Mouse (Mus musculus): ENCODE results near the gene Gstm3. TPM values are rescaled to one million over a fixed set of nuclear protein-coding genes. Genes with fewer than 3 reads are reported as not detected.
"Not testable (repeated sequence)": the region's sequence is repeated elsewhere in the genome, so short reads cannot be mapped to it uniquely, and the experiment has no call there.

Gstm3 gene
- polyA plus RNA-seq, 1 experiment from 2014 or later = not detected

- H3K4me1 ChIP-seq = no peaks in the 10 kb centered on the region
- no peak overlapping the region for H3K9ac ChIP-seq
- no peaks in the 10 kb centered on the region for H3K27me3 ChIP-seq
- no peak for ATAC-seq (ENCODE audit: insufficient number of reproducible peaks, low FRiP score, low TSS enrichment, low read depth)
- H3K9me3 ChIP-seq = no peaks in the 10 kb centered on the region
- no peak overlapping the region for H3K4me3 ChIP-seq
- WGBS = 91% methylated on average over 5 of the region's 5 CpGs
- no peak overlapping the region for H3K27ac ChIP-seq
- no peak overlapping the region for H3K4me2 ChIP-seq
- no peaks in the 10 kb centered on the region for H3K36me3 ChIP-seq
Measured at GRCm38 (mm10) chr3:107966631-107967030, 2.5 kb downstream of the Gstm3 start.

DNA sequence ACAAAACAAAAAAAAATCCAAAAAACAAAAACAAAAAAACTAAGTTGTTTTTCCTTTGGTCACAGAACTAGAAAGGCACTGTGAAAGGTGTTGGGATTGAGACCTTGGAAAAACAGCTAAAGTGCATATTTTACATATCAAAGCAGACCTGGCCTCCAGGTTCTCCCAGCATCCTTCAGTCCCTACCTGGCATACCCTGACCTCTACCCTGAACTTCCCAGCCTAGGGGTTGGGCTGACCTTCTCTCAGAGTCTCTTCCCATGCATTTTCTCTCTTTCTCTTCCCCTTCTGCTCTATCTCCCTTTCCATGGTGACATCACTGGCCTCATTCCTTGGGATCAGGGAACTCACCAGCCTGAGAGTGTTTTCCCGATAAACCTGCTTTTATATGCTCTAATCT is 3.5 kb downstream of the Gstm3 start:
- Histone ChIP-seq H3K36me3 (no peaks in the 10 kb centered on the region), H3K4me2 (no peak overlapping the region), H3K4me1 (no peaks in the 10 kb centered on the region), H3K27me3 (no peaks in the 10 kb centered on the region), H3K9me3 (no peaks in the 10 kb centered on the region), H3K4me3 (no peak overlapping the region), H3K27ac (no peak overlapping the region), H3K9ac (no peak overlapping the region)
- 67% methylated on average over 1 of the region's 1 CpGs for WGBS
- no peak for ATAC-seq (ENCODE audit: insufficient number of reproducible peaks, low FRiP score, low TSS enrichment, low read depth)

DNA sequence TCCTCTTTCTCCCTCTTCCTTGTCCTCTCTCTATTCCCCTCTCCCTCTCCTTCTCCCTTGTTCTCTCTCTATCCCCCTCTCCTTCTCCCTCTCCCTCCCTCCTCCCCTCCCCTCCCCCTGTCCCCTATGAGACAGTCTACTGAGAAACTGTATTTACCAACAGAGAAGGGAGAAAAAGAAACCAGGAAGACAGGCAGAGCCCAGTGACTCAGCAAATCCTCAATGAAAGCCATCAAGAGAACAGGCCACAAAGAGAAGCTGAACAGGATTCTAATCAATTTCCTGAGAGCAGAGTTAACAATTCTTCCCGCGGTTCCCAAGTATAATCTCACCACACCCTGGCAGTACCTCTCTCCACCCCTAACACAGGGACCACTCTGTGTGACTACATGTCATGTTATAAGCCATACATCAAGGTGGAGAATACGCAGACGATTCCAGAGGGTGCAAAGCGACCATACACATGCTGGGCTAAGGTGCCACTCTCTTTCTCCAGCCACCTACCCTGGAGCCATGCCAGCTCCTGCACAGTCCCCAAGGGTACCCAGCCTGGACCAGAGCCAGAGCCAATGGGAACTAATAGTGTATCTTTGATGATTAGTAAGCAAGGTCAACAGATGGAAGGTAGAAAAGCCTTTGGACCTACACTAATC is 4.3 kb downstream of the Gstm3 start:
- Histone ChIP-seq H3K27me3 (no peaks in the 10 kb centered on the region), H3K9ac (no peak overlapping the region), H3K27ac (no peak overlapping the region), H3K9me3 (no peaks in the 10 kb centered on the region), H3K4me3 (no peak overlapping the region), H3K4me1 (0 out of 2 replicates have a peak, but pooled peaks cover 2% of the 10 kb centered on the region), H3K4me2 (no peak overlapping the region), H3K36me3 (no peaks in the 10 kb centered on the region)
- 66% methylated on average over 5 of the region's 5 CpGs for WGBS
- ATAC-seq (ENCODE audit: insufficient number of reproducible peaks, low FRiP score, low TSS enrichment, low read depth) = no peak

DNA sequence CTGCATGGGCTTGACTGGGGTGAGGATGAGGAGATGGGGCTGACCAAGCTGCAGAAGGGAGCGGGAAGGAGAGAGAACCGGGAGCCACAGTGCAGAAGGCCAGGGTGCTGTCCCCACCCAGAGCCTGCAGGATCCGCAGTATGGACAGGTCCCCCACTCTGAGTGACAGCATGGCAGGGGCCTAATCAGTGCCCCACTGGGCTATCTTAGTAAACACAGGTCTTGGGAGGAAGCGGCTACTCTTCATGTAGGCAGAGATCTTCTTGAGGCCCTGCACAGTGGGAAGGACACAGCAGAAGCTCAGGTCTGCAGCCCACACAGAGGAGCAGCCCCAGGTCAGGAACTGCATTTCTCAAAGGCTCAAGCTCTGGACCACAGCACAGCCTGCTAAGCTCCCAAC is 5.1 kb downstream of the Gstm3 start:
- Histone ChIP-seq H3K27ac (no peak overlapping the region), H3K27me3 (no peaks in the 10 kb centered on the region), H3K36me3 (no peaks in the 10 kb centered on the region), H3K9me3 (no peaks in the 10 kb centered on the region), H3K4me1 (0 out of 2 replicates have a peak, but pooled peaks cover 2% of the 10 kb centered on the region), H3K4me3 (no peak overlapping the region), H3K9ac (no peak overlapping the region), H3K4me2 (no peak overlapping the region)
- 80% methylated on average over 4 of the region's 4 CpGs for WGBS
- no peak for ATAC-seq (ENCODE audit: insufficient number of reproducible peaks, low FRiP score, low TSS enrichment, low read depth)

GRCm38 (mm10) chr3:107955260-107955659 is 13.8 kb downstream of the Gstm3 start:
- H3K4me1 ChIP-seq; H3K27ac ChIP-seq; H3K36me3 ChIP-seq; ATAC-seq (ENCODE audit: insufficient number of reproducible peaks, low FRiP score, low TSS enrichment, low read depth); H3K4me3 ChIP-seq; H3K27me3 ChIP-seq; H3K9me3 ChIP-seq; H3K4me2 ChIP-seq; H3K9ac ChIP-seq: not testable (repeated sequence)
- 85% methylated on average over 9 of the region's 9 CpGs for WGBS

GRCm38 (mm10) chr3:107953906-107954305 is 15.2 kb downstream of the Gstm3 start:
- Histone ChIP-seq H3K27ac (no peak overlapping the region), H3K36me3 (no peaks in the 10 kb centered on the region), H3K4me2 (no peak overlapping the region), H3K4me1 (0 out of 2 replicates have a peak, but pooled peaks cover 5% of the 10 kb centered on the region), H3K9ac (no peak overlapping the region), H3K27me3 (no peaks in the 10 kb centered on the region), H3K9me3 (no peaks in the 10 kb centered on the region), H3K4me3 (no peak overlapping the region)
- no peak for ATAC-seq (ENCODE audit: insufficient number of reproducible peaks, low FRiP score, low TSS enrichment, low read depth)
- 83% methylated on average over 5 of the region's 5 CpGs for WGBS

DNA sequence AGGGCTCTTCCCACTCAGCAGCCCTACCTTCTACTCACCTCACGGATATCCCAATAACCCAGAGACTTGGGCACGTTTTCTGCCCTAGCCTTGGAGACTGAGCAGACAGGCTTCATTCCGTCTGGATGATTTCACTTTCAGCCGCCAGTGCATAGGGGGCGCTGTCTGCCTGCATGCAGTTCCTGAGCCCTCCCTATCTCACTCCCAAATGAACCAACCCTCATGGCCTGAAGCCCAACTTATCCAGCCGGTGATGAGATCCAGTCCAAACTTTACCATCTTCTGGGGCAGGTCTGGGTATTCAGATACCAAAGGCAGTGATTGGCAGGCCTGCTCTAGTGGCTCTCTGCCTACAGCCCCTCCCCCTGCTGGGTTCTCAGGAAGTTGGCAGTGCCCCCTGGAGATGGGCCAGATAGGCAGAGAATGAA is 15.7 kb downstream of the Gstm3 start:
- H3K4me2 ChIP-seq = no peak overlapping the region
- no peaks in the 10 kb centered on the region for H3K27me3 ChIP-seq
- 25% methylated on average over 6 of the region's 6 CpGs for WGBS
- H3K4me1 ChIP-seq = 0 out of 2 replicates have a peak, but pooled peaks cover 5% of the 10 kb centered on the region
- H3K9ac ChIP-seq = no peak overlapping the region
- ATAC-seq (ENCODE audit: insufficient number of reproducible peaks, low FRiP score, low TSS enrichment, low read depth) = no peak
- no peaks in the 10 kb centered on the region for H3K36me3 ChIP-seq
- no peak overlapping the region for H3K27ac ChIP-seq
- H3K9me3 ChIP-seq = no peaks in the 10 kb centered on the region
- H3K4me3 ChIP-seq = no peak overlapping the region

DNA sequence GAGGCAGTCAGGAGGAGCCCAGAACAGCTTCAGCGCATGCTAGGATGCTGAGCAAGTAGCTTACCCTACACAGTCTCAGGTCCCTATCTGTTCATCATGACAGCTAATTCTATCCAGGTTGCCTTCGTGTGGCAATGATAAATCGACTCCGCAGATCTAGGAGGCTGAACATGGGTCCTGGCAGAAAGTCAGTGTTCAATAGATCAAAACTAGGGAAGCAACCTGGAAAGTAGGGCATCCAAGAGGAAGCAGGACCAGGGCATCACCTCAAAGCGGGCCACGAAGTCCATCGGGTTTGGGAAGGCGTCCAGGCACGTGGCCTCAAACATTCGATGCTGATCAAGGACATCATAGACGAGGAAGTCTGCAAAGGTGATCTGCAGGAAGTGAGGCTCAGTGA is 18.6 kb downstream of the Gstm3 start:
- Histone ChIP-seq H3K27me3 (no peaks in the 10 kb centered on the region), H3K27ac (no peak overlapping the region), H3K9me3 (no peaks in the 10 kb centered on the region), H3K4me3 (no peak overlapping the region), H3K9ac (no peak overlapping the region), H3K4me1 (0 out of 2 replicates have a peak, but pooled peaks cover 5% of the 10 kb centered on the region), H3K4me2 (no peak overlapping the region), H3K36me3 (no peaks in the 10 kb centered on the region)
- WGBS = 81% methylated on average over 11 of the region's 11 CpGs
- no peak for ATAC-seq (ENCODE audit: insufficient number of reproducible peaks, low FRiP score, low TSS enrichment, low read depth)

DNA sequence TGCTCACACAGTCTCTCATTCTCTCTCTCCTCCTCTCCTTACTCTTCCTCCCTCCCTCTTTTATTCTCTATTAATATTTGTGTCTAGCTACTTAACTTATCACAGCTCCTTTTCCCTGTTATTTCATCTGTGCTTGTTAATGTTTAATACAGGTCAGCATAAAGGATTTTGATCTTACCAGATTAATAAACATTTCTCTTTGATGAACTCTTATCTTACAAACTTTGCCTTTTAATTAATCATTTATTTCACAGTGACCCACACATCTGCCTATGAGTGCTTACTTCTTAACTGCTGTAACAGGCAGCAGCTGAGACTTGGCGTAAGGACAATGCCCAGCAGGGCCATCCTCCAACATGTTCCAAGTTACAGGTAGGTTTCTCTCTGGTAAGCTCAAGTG is 19.6 kb downstream of the Gstm3 start:
- not testable (repeated sequence) for H3K27ac ChIP-seq; H3K4me1 ChIP-seq; H3K9me3 ChIP-seq; H3K27me3 ChIP-seq; H3K4me2 ChIP-seq; H3K36me3 ChIP-seq; H3K9ac ChIP-seq; H3K4me3 ChIP-seq; ATAC-seq (ENCODE audit: insufficient number of reproducible peaks, low FRiP score, low TSS enrichment, low read depth)
- 92% methylated on average over 1 of the region's 1 CpGs for WGBS

GRCm38 (mm10) chr3:107945729-107946128 is 23.4 kb downstream of the Gstm3 start:
- Histone ChIP-seq H3K9ac (no peak overlapping the region), H3K4me1 (peaks cover 7% of the 10 kb centered on the region; the same call in 1 of the 2 replicates), H3K4me2 (no peak overlapping the region), H3K36me3 (no peaks in the 10 kb centered on the region), H3K27me3 (no peaks in the 10 kb centered on the region), H3K27ac (no peak overlapping the region), H3K4me3 (no peak overlapping the region), H3K9me3 (no peaks in the 10 kb centered on the region)
- WGBS = 59% methylated on average over 4 of the region's 4 CpGs
- no peak for ATAC-seq (ENCODE audit: insufficient number of reproducible peaks, low FRiP score, low TSS enrichment, low read depth)

GRCm38 (mm10) chr3:107943239-107943990 is 25.7 kb downstream of the Gstm3 start, which contains the start of gene Gstm6:
TSS of gene Gstm6 (minus strand) at chr3:107943749.
- Histone ChIP-seq H3K4me3 (peak within 1 kb of the TSS; percentile 27), H3K4me2 (peak within 1 kb of the TSS; percentile 41), H3K36me3 (no peaks in the 10 kb centered on the region), H3K27me3 (no peaks in the 10 kb centered on the region), H3K27ac (no peak within 1 kb of the TSS), H3K9ac (no peak within 1 kb of the TSS), H3K9me3 (no peaks in the 10 kb centered on the region), H3K4me1 (peaks cover 9% of the 10 kb centered on the region; the same call in 1 of the 2 replicates)
- 14% methylated on average over 20 of the region's 20 CpGs for WGBS
- peak; percentile 16; the same call in 1 of the 2 replicates for ATAC-seq (ENCODE audit: insufficient number of reproducible peaks, low FRiP score, low TSS enrichment, low read depth)

GRCm38 (mm10) chr3:107941261-107941660 is 27.8 kb downstream of the Gstm3 start:
- Histone ChIP-seq H3K9ac (no peak overlapping the region), H3K27ac (no peak overlapping the region), H3K36me3 (no peaks in the 10 kb centered on the region), H3K4me1 (peaks cover 9% of the 10 kb centered on the region; the same call in 1 of the 2 replicates), H3K9me3 (no peaks in the 10 kb centered on the region), H3K27me3 (no peaks in the 10 kb centered on the region), H3K4me3 (no peak overlapping the region), H3K4me2 (no peak overlapping the region)
- 67% methylated on average over 4 of the region's 4 CpGs for WGBS
- ATAC-seq (ENCODE audit: insufficient number of reproducible peaks, low FRiP score, low TSS enrichment, low read depth) = no peak
